Mouse (Mus musculus): Measurements from ENCODE around the gene Mfap5. TPM values are rescaled to one million over a fixed set of nuclear protein-coding genes. Genes with fewer than 3 reads are reported as not detected.

Mfap5 gene
- polyA plus RNA-seq, 1 experiment = 2.0 TPM

DNA sequence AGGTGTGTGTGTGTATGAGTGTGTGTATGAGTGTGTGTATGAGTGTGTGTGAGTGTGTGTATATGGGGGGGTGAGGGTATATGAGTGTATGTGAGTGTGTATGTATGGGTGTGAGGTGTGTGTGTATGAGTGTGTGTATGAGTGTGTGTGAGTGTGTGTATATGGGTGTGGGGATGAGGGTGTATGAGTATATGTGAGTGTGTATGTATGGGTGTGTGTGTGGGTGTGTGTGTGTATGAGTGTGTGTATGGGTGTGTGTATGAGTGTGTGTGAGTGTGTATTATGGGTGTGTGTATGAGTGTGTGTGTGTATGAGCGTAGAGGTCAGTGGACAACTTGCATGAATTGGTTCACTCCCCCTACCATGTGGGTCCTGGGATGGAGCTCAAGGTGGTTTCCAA is 39.0 kb downstream of the Mfap5 start:
- no peak for DNase-seq (ENCODE audit: low read depth)
- TF ChIP-seq CTCF (IDR thresholded peaks at IDR 0.05; ENCODE audit: borderline replicate concordance, extremely low read depth, insufficient read depth, insufficient read length) (no peak), POLR2A (IDR thresholded peaks at IDR 0.05; ENCODE audit: borderline replicate concordance, extremely low read depth, insufficient read depth, insufficient read length, poor library complexity, severe bottlenecking) (no peak)

DNA sequence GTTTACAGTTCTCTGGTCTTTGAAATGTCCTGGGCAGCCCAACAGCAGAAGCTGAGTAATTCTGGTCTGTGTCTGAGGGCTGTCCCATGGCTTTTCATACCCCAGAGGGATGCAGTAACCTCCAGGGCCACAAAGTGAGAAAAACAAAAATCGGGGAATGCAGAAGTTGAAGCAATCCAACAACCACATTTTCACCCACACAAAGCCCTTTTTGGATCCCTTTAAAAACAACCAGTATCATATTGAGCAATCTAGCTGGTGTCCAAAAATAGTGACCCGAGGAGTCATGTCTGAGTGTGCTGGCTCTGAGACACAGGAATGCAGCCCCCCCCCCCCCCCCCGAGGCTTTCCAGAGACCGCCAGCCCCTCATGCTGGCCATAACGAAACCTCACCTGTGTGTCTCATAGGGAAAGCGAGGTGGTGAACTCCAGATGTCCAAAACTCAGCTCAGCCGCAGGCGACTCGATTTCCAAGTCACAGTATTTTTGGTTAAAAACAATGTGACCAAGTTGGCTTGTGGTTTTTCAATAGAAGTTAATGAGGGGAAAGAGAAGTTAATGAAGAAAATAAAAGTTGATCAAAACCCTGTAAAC is 39.7 kb downstream of the Mfap5 start:
- no peak for TF ChIP-seq POLR2A (IDR thresholded peaks at IDR 0.05; ENCODE audit: borderline replicate concordance, extremely low read depth, insufficient read depth, insufficient read length, poor library complexity, severe bottlenecking)
- no peak for TF ChIP-seq CTCF (IDR thresholded peaks at IDR 0.05; ENCODE audit: borderline replicate concordance, extremely low read depth, insufficient read depth, insufficient read length)
- DNase-seq (ENCODE audit: low read depth) = no peak

DNA sequence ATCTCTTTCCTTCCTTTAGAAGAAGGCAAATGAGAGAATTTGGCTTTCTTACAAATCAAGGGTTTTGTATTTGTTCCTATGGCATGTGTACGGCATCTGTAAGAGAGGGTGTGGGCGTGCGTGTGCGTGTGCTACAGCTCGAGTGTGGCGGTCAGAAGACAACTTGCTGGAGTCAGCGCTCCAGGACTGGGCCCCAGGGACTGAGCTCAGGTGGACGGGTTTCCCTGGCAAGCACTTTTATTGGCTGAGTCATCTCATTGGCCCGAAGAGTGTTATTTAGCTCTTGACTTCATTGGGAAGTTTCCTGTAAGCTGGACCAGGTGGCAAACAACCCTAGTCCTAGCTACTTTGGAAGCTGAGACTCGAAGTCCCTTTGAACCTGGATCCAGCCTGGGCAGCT is 40.3 kb downstream of the Mfap5 start:
- DNase-seq (ENCODE audit: low read depth) = no peak
- TF ChIP-seq POLR2A (IDR thresholded peaks at IDR 0.05; ENCODE audit: borderline replicate concordance, extremely low read depth, insufficient read depth, insufficient read length, poor library complexity, severe bottlenecking) = no peak

DNA sequence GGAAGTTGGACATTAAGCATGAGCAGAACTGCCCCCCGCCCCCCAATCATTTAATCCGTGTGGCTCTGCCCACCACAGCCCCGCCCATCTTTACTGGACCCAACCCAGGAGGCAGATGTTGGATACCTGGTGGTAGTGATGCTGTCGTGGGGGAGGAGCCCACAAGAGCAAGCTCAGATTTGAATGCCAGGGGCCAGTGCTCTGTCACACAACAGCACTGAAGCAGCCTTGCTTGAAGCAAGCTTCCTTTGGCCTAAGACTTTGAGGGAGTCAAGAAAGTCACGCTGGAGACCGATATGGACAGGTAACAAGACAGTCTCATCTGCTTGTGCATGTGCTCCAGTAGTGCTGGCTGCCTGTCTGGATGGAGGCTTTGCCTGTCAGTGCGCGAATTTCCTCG is 48.0 kb downstream of the Mfap5 start, which contains the start of gene Aicda:
Gene Aicda (plus strand): TSS at position 196 of the 400 bp plus-strand sequence.
- TF ChIP-seq CTCF (IDR thresholded peaks at IDR 0.05; ENCODE audit: borderline replicate concordance, extremely low read depth, insufficient read depth, insufficient read length) = no peak
- TF ChIP-seq POLR2A (IDR thresholded peaks at IDR 0.05; ENCODE audit: borderline replicate concordance, extremely low read depth, insufficient read depth, insufficient read length, poor library complexity, severe bottlenecking) = no peak
- DNase-seq (ENCODE audit: low read depth) = no peak

DNA sequence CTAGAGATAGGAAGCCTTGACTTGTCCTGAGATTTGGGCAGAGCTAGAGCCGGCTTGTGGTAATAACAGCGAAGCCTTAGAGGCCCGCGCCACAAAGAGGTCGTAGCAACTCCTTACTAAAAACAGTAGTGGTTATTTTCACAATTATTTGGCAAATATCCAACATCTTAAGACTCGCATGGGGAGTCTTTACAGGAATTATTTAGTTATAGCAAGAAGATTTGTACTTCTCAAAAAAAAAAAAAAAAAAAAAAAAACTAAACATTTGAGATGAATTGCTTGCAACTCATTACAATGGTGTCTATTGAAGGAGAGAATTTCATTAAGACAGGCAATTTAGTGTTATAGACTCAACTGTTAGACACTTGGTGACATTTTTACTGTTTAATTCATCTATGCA is 48.5 kb downstream of the Mfap5 start:
- TF ChIP-seq CTCF (IDR thresholded peaks at IDR 0.05; ENCODE audit: borderline replicate concordance, extremely low read depth, insufficient read depth, insufficient read length) = no peak
- TF ChIP-seq POLR2A (IDR thresholded peaks at IDR 0.05; ENCODE audit: borderline replicate concordance, extremely low read depth, insufficient read depth, insufficient read length, poor library complexity, severe bottlenecking) = no peak
- DNase-seq (ENCODE audit: low read depth) = no peak

DNA sequence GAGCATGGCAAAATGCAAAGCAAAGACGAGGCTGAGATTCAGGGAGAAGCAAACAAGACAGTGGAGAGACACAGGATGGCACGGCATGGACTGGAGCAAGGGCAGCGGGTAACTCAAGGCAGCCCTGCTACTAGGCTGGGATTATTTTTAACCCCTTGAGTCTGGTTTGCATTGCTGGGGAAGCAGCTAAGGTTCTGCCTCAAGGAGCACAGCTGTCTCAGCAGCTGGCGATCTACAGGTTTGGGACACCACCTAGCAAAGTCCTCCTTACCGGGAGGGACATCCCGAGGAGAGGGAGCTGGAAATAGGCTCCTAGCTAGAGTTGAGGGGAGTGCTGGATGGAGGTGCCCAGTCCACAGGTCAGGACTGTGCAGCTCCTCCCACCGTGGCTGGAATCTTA is 49.6 kb downstream of the Mfap5 start:
- no peak for DNase-seq (ENCODE audit: low read depth)
- no peak for TF ChIP-seq POLR2A (IDR thresholded peaks at IDR 0.05; ENCODE audit: borderline replicate concordance, extremely low read depth, insufficient read depth, insufficient read length, poor library complexity, severe bottlenecking)
- TF ChIP-seq CTCF (IDR thresholded peaks at IDR 0.05; ENCODE audit: borderline replicate concordance, extremely low read depth, insufficient read depth, insufficient read length) = no peak

DNA sequence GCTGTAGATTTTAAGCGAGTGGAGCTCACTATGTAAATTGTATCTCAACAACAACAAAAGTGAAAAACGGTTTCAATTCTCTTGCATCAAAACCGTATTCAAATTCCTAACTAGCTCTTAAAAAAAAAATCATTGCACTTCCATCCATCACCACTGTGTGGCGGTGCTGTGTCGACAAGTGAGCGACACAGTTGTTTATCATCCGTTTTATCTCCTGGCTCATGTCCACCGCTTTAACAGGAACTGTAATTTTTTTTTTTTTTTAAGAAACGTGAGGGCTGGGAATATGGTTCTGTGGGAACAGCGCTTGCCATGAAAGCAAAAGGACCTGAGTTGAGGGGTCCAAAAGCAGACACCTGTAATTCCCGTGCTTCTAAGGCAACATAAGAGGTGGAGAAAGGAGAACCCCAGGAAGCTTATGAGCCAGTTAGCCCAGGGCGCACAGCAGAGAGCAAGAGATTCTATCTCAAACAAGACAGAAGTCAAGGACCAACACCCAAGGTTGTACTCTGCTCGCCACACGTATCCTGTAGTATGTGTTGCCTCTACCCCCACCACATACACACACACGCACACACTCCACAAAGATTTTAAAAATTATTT is 51.4 kb downstream of the Mfap5 start:
- TF ChIP-seq CTCF (IDR thresholded peaks at IDR 0.05; ENCODE audit: borderline replicate concordance, extremely low read depth, insufficient read depth, insufficient read length) = peak; percentile 75; the same call in 1 of the 2 replicates
- no peak for TF ChIP-seq POLR2A (IDR thresholded peaks at IDR 0.05; ENCODE audit: borderline replicate concordance, extremely low read depth, insufficient read depth, insufficient read length, poor library complexity, severe bottlenecking)
- peak; percentile 89 for DNase-seq (ENCODE audit: low read depth)

DNA sequence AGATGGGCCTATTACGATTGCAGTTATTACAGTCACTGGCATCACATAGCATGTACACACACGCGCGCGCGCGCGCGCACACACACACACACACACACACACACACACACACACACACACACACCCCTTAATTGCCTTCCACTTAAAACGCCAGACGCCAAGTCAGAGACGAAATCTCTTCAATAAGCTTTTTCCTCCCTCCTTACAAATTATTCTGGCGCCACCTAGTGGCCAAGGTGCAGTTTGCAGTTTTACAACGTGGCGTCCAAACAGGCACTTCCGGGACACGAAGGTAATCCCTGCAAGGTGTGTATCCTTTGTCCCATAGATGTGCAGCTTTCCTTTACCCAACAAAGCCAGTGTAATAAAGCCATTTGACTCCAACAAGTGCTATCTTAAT is 54.8 kb downstream of the Mfap5 start:
- TF ChIP-seq CTCF (IDR thresholded peaks at IDR 0.05; ENCODE audit: borderline replicate concordance, extremely low read depth, insufficient read depth, insufficient read length) = peak; percentile 88
- TF ChIP-seq POLR2A (IDR thresholded peaks at IDR 0.05; ENCODE audit: borderline replicate concordance, extremely low read depth, insufficient read depth, insufficient read length, poor library complexity, severe bottlenecking) = no peak
- peak; percentile 93 for DNase-seq (ENCODE audit: low read depth)

DNA sequence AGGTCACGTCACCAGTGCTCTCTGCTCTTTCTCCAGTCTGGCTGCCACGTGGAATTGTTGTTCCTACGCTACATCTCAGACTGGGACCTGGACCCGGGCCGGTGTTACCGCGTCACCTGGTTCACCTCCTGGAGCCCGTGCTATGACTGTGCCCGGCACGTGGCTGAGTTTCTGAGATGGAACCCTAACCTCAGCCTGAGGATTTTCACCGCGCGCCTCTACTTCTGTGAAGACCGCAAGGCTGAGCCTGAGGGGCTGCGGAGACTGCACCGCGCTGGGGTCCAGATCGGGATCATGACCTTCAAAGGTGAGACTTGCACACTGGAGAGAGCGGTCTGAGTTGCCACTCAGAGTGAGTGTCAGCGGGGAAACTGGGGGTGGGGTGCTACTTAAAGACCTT is 55.4 kb downstream of the Mfap5 start:
- TF ChIP-seq CTCF (IDR thresholded peaks at IDR 0.05; ENCODE audit: borderline replicate concordance, extremely low read depth, insufficient read depth, insufficient read length) (no peak), POLR2A (IDR thresholded peaks at IDR 0.05; ENCODE audit: borderline replicate concordance, extremely low read depth, insufficient read depth, insufficient read length, poor library complexity, severe bottlenecking) (no peak)
- DNase-seq (ENCODE audit: low read depth) = no peak

DNA sequence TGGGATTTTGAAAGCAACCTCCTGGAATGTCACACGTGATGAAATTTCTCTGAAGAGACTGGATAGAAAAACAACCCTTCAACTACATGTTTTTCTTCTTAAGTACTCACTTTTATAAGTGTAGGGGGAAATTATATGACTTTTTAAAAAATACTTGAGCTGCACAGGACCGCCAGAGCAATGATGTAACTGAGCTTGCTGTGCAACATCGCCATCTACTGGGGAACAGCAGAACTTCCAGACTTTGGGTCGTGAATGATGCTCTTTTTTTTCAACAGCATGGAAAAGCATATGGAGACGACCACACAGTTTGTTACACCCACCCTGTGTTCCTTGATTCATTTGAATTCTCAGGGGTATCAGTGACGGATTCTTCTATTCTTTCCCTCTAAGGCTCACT is 56.8 kb downstream of the Mfap5 start:
- TF ChIP-seq CTCF (IDR thresholded peaks at IDR 0.05; ENCODE audit: borderline replicate concordance, extremely low read depth, insufficient read depth, insufficient read length) (peak; percentile 88), POLR2A (IDR thresholded peaks at IDR 0.05; ENCODE audit: borderline replicate concordance, extremely low read depth, insufficient read depth, insufficient read length, poor library complexity, severe bottlenecking) (no peak)
- DNase-seq (ENCODE audit: low read depth) = peak; percentile 88

DNA sequence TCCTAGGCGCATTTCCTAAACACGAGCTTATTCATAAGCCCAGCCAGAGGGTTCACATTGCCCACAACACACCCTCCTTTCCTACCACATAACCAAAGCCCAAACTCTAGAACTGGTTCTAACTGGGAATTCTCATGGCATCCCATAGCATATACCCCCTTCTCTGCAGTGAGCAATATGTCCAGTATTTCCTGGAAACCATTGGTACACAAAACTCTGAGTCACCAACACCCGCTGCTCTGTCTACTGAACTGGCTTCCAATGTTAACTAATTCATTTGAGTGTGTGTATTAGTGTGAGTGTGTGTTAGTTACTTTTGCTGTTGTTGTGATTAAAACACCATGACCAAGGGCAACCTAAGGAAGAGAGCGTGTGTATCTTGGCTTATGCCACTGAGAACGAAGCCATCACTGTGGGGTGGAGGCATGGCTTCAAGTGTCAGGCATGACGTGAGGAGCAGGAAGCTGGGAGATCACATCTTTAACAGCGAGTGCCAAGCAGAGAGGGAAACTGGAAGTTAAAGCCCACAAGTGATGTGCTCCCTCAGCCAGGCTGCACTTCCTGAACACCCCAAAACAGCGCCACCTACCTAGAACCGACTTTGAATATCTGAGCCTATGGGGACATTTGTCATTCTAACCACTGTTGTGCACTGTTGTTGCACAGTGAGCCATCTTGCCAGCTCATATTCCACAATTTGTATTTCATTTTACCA is 59.6 kb downstream of the Mfap5 start:
- TF ChIP-seq CTCF (IDR thresholded peaks at IDR 0.05; ENCODE audit: borderline replicate concordance, extremely low read depth, insufficient read depth, insufficient read length) (no peak), POLR2A (IDR thresholded peaks at IDR 0.05; ENCODE audit: borderline replicate concordance, extremely low read depth, insufficient read depth, insufficient read length, poor library complexity, severe bottlenecking) (no peak)
- DNase-seq (ENCODE audit: low read depth) = no peak

DNA sequence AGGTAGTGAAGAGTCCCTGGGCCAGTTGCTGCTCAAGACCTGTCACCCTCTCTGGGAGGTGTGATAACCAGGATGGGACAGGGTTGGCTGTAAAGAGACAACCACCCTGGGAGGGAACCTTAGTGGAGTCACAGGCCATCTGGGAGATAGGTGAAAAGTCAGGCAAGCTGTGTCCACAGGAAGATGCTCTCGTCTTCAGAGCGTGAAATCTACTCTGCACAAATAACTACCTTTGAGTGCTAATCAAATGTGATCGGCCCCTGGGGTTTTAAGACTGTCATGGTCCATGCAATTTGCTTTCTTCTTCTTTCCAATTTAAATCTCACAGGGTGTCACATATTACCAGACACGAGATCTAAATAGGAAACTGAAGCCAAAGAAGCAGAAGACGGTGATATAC is 63.5 kb downstream of the Mfap5 start:
- DNase-seq (ENCODE audit: low read depth) = no peak
- no peak for TF ChIP-seq POLR2A (IDR thresholded peaks at IDR 0.05; ENCODE audit: borderline replicate concordance, extremely low read depth, insufficient read depth, insufficient read length, poor library complexity, severe bottlenecking)
- no peak for TF ChIP-seq CTCF (IDR thresholded peaks at IDR 0.05; ENCODE audit: borderline replicate concordance, extremely low read depth, insufficient read depth, insufficient read length)

Measured in brain, embryonic 14.5 days (tissue).